Mouse (Mus musculus) testis, postnatal 10 days (tissue): ENCODE measurements around the gene Gm26741.

Experiments used
- DNase-seq: peaks from one replicate; pipeline ENCODE4 v3.0.0; 2021; ENCODE audit warnings: low spot score

Gene Gm26741

DNA sequence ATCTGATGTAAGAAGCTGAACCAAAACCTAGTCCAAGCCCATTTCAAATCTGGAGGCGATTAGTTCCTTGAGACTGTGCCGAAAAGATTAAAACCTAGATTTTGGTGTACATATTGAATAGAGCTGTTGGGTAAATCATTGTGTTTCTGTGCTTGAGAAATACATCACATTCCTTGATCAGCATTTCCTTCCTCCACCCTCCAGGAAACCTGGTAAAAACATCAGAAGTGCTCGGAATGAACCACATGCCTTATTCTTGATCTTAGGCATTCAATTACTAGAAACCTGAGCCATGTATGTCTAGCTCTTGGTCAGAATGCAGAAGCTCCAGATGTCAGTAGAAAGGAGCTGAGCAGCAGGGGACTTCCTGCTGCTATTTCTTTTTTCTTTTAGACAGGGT lies 30.9 kb downstream of the Gm26741 start:
- no peak for DNase-seq

GRCm38 (mm10) chr10:52391208-52391607 lies 32.6 kb downstream of the Gm26741 start:
- no peak for DNase-seq

DNA sequence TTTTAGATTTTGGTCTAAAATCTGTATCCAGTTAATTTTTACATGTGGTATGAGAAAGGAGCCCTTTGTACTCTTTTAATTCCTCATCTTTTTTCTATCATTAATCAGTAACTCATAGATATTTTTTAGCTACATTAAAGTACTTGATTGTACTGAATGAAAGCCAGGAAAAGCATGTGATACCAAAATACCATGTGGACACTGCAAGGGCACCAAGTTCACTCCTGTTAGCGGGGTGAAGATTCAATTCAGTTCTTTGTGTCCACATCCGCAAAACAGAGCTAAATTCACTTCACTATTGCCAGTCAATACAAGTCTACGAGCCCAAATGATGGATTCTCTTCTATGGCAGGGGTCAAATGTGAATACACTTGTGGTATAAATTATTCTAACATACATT lies 38.1 kb downstream of the Gm26741 start:
- no peak for DNase-seq

- no peak for DNase-seq
Observed at GRCm38 (mm10) chr10:52398715-52399114, 40.1 kb downstream of the Gm26741 start.

- no peak for DNase-seq
Observed at GRCm38 (mm10) chr10:52399722-52400121, 41.2 kb downstream of the Gm26741 start.

DNA sequence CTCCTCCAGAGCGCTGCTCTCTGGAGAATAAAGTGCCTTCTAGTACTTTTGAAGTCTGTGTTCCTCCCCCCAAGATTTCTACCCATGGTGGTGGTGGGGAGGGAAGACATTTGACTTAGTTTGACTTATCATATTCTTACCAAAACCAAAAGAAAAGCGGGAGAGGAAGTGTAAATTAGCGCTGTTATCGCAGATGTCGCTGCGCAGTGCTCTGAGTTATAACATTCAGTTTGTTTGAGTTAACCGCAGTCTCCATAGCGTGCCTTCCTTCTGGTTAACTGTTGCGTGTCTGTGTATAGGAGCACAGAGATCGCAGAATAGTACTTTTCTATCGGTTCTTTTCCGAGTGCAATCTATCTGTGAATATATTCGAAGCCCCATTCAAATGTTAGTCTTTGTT lies 46.6 kb downstream of the Gm26741 start:
- no peak for DNase-seq

- DNase-seq = no peak
Observed at GRCm38 (mm10) chr10:52407526-52407925, 49.0 kb downstream of the Gm26741 start.
